ENCODE assay signal across 9 mouse cellular contexts in genomic region chr9:10909573-10909972, GRCm38 (mm10). TPM values are rescaled to one million over a fixed set of nuclear protein-coding genes. Genes with fewer than 3 reads are reported as not detected.
DNase-seq lines count a peak whose midpoint lies in the region; ATAC-seq lines count a peak whose summit lies in the region.
"Had no signal": no experiment of that assay in that cellular context is flagged by ENCODE, and none has a peak within 500 bp of the region (broad histone marks: within the 10 kb centered on the region; RNA-seq: fewer than 3 reads in every experiment).

No protein-coding gene starts in this region.

- no peak for ATAC-seq in intestine, embryonic 14.5 days (replicated peaks; ENCODE audit: low FRiP score, low TSS enrichment, low read depth)
- ATAC-seq in intestine, embryonic 16.5 days, result no peak
- peak; percentile 42 to 59; a peak in 2 of 4 replicates for ATAC-seq in hematopoietic stem cell, adult 5-6 weeks (replicated peaks in 1 of 2; ENCODE audit: insufficient read depth in 1 of 2, low FRiP score in 2 of 2, low TSS enrichment in 1 of 2, low read depth in 1 of 2, poor library complexity in 2 of 2, severe bottlenecking in 2 of 2)

- H3K4me3 ChIP-seq in intestine, embryonic 14.5 days (ENCODE audit: low read depth, low read length), result no peak overlapping the region
- H3K4me3 ChIP-seq in intestine, embryonic 16.5 days (ENCODE audit: low read length), result no peak overlapping the region
- H3K4me3 ChIP-seq in midbrain, embryonic 10.5 days, result no peak overlapping the region

- H3K27me3 ChIP-seq in intestine, embryonic 14.5 days (replicated peaks; ENCODE audit: control insufficient read depth, insufficient read depth, low read length), result peaks cover 9% of the 10 kb centered on the region; the same call in 1 of the 2 replicates
- peaks cover 2% of the 10 kb centered on the region; the same call in 1 of the 2 replicates for H3K27me3 ChIP-seq in intestine, embryonic 16.5 days (replicated peaks; ENCODE audit: control insufficient read depth, insufficient read depth, low read length)
- peaks cover 8% of the 10 kb centered on the region; the same call in 1 of the 2 replicates for H3K27me3 ChIP-seq in midbrain, embryonic 10.5 days (ENCODE audit: low read depth, poor library complexity, severe bottlenecking)

- H3K4me1 ChIP-seq in intestine, embryonic 14.5 days (replicated peaks; ENCODE audit: control insufficient read depth, insufficient read depth, low read length), result no peaks in the 10 kb centered on the region; the same call in 1 of the 2 replicates
- no peaks in the 10 kb centered on the region for H3K4me1 ChIP-seq in intestine, embryonic 16.5 days (ENCODE audit: control insufficient read depth, insufficient read depth, low read length)
- H3K4me1 ChIP-seq in midbrain, embryonic 10.5 days, result peaks cover 5% of the 10 kb centered on the region

- H3K4me2 ChIP-seq in intestine, embryonic 14.5 days (ENCODE audit: low read length), result no peak overlapping the region
- no peak overlapping the region for H3K4me2 ChIP-seq in intestine, embryonic 16.5 days (ENCODE audit: low read depth, low read length)

- no peak overlapping the region for H3K27ac ChIP-seq in intestine, embryonic 14.5 days (ENCODE audit: low read depth)
- no peak overlapping the region for H3K27ac ChIP-seq in intestine, embryonic 16.5 days (ENCODE audit: low read length)
- no peak overlapping the region for H3K27ac ChIP-seq in midbrain, embryonic 10.5 days (replicated peaks)

- no peaks in the 10 kb centered on the region for H3K36me3 ChIP-seq in intestine, embryonic 14.5 days (ENCODE audit: control insufficient read depth, insufficient read depth, low read length)
- no peaks in the 10 kb centered on the region for H3K36me3 ChIP-seq in intestine, embryonic 16.5 days (ENCODE audit: control insufficient read depth, insufficient read depth, low read length)
- H3K36me3 ChIP-seq in midbrain, embryonic 10.5 days, result no peaks in the 10 kb centered on the region

- peak; percentile 78 for DNase-seq in intestine, embryonic 14.5 days (ENCODE audit: low spot score)
- peak; percentile 75 for DNase-seq in ZHBTc4 (ENCODE audit: low read depth, low spot score)
- DNase-seq in cerebellum, postnatal 4 days (ENCODE audit: low spot score in 2 of 2), result peak; percentile 55 to 73
- peak; percentile 1 for DNase-seq in large intestine, adult 2 months (ENCODE audit: low read depth, low spot score)
- peak; percentile 45 for DNase-seq in midbrain, embryonic 10.5 days (ENCODE audit: low spot score)
- DNase-seq in thymus, postnatal 0 days (ENCODE audit: low spot score), result peak; percentile 67

- 24% methylated on average over 5 of the region's 5 CpGs for WGBS in intestine, embryonic 14.5 days
- 30% methylated on average over 5 of the region's 5 CpGs for WGBS in intestine, embryonic 16.5 days
- WGBS in large intestine, adult 2 months, result 24% methylated on average over 5 of the region's 5 CpGs
- 30% methylated on average over 5 of the region's 5 CpGs for WGBS in midbrain, embryonic 10.5 days

- H3K9me3 ChIP-seq in intestine, embryonic 14.5 days (ENCODE audit: control insufficient read depth, low read length), result no peaks in the 10 kb centered on the region
- no peaks in the 10 kb centered on the region for H3K9me3 ChIP-seq in intestine, embryonic 16.5 days (ENCODE audit: control insufficient read depth, low read length)
- H3K9me3 ChIP-seq in midbrain, embryonic 10.5 days (replicated peaks), result no peaks in the 10 kb centered on the region

- no peak overlapping the region for H3K9ac ChIP-seq in intestine, embryonic 14.5 days (ENCODE audit: low read length)
- H3K9ac ChIP-seq in intestine, embryonic 16.5 days (ENCODE audit: low read depth, low read length), result no peak overlapping the region

RNA-seq across cellular contexts. Expression of gene Cntn5, which starts 5.0 kb away (rescaled TPM):
- polyA plus RNA-seq in intestine, embryonic 14.5 days (2014; fragmentation: Nextera tagmentation; extraction: Ambion mirVana), result 0.50 and 0.54 TPM in 2 replicates
- 0.40 and 0.67 TPM in 2 replicates for polyA plus RNA-seq in intestine, embryonic 16.5 days (2015; fragmentation: Nextera tagmentation; extraction: Ambion mirVana)
- not detected in 2 replicates for total RNA-seq in hematopoietic stem cell, adult 5-6 weeks (2017)
- polyA plus RNA-seq in large intestine, adult 2 months (2012; rRNA removed), result 0.02 and 0.03 TPM in 2 replicates
- polyA plus RNA-seq in midbrain, embryonic 10.5 days (2016; fragmentation: Nextera tagmentation; extraction: Ambion mirVana), result 0.63 and 1.9 TPM in 2 replicates
- not detected in 2 replicates for polyA plus RNA-seq in thymus, postnatal 0 days (2015; fragmentation: Nextera tagmentation; extraction: Ambion mirVana)
- polyA plus RNA-seq: liver, embryonic 16.5 days had no signal

Comparison
In these comparisons a context has a peak if more than half of its experiments do, and no peak if none do; other contexts are left out.
1. ATAC-seq: peak in hematopoietic stem cell, adult 5-6 weeks (2 of 2); none in intestine, embryonic 14.5 days (single experiment) and intestine, embryonic 16.5 days (single experiment).
2. DNase-seq: peak in every context shown above with its lines; median percentile 78 in intestine, embryonic 14.5 days; 75 in ZHBTc4; 67 in thymus, postnatal 0 days; 64 in cerebellum, postnatal 4 days; 45 in midbrain, embryonic 10.5 days; 1 in large intestine, adult 2 months.